Mouse (Mus musculus): ENCODE data around the gene Eif4g1.

GRCm38 (mm10) chr16:20673706-20674303, 5.7 kb downstream of the Eif4g1 start:
- TF ChIP-seq POLR2A (IDR thresholded peaks at IDR 0.05; ENCODE audit: insufficient read depth, low read depth, low read length) (no peak), CTCF (IDR thresholded peaks at IDR 0.05; ENCODE audit: insufficient read depth, low read depth, low read length) (no peak)
